Mouse (Mus musculus) liver, embryonic 12.5 days (tissue): ENCODE results near the gene Acss3. TPM values are rescaled to one million over a fixed set of nuclear protein-coding genes. Genes with fewer than 3 reads are reported as not detected.

ENCODE experiments used
- ATAC-seq: fragments of 200-750 bp; cut with Nextera tagmentation; 2 replicates; pipeline ENCODE4 v1.8.0; 2017; ENCODE audit warnings: moderate number of reproducible peaks, mild to moderate bottlenecking, moderate library complexity
- H3K27ac ChIP-seq: fragments of 300-500 bp; sonication (generic); 2 replicates; pipeline ENCODE4 v1.5.1; 2016; ENCODE audit warnings: mild to moderate bottlenecking
- H3K27me3 ChIP-seq: fragments of 300-500 bp; sonication (generic); replicated peaks from 2 replicates; pipeline ENCODE4 v1.6.1; 2016; ENCODE audit warnings: mild to moderate bottlenecking, moderate library complexity
- H3K36me3 ChIP-seq: fragments of 300-500 bp; sonication (generic); 2 replicates; pipeline ENCODE4 v1.6.1; 2016; ENCODE audit warnings: mild to moderate bottlenecking, moderate library complexity
- H3K4me1 ChIP-seq: fragments of 300-500 bp; sonication (generic); 2 replicates; pipeline ENCODE4 v1.6.1; 2016
- H3K4me2 ChIP-seq: fragments of 300-500 bp; sonication (generic); 2 replicates; pipeline ENCODE4 v1.6.1; 2016; ENCODE audit warnings: mild to moderate bottlenecking, moderate library complexity
- H3K4me3 ChIP-seq: fragments of 300-500 bp; sonication (generic); 2 replicates; pipeline ENCODE4 v1.5.1; 2016; ENCODE audit warnings: mild to moderate bottlenecking, moderate library complexity
- H3K9ac ChIP-seq: fragments of 300-500 bp; sonication (generic); 2 replicates; pipeline ENCODE4 v1.6.1; 2016; ENCODE audit warnings: mild to moderate bottlenecking, moderate library complexity
- H3K9me3 ChIP-seq: fragments of 300-500 bp; sonication (generic); replicated peaks from 2 replicates; pipeline ENCODE4 v1.6.1; 2016; ENCODE audit warnings: mild to moderate bottlenecking, moderate library complexity
- WGBS: fragments of 180-500 bp; shearing (Covaris S2); methylation state at CpG from one replicate; pipeline ENCODE4 v1.1.7; 2016; ENCODE audit not compliant: insufficient replicate concordance; 5-methylcytosine and 5-hydroxymethylcytosine counted together
- polyA plus RNA-seq: library from polyadenylated mRNA; unstranded; fragments of >200 nt; fragmentation: Nextera tagmentation; extraction: Ambion mirVana; gene quantifications from 2 replicates; pipeline ENCODE4 v1.2.1, GENCODE M21; 2016

The Acss3 gene
- polyA plus RNA-seq, 1 experiment from 2014 or later = 0.31 TPM

GRCm38 (mm10) chr10:106989478-106989877, 134.0 kb downstream of the Acss3 start:
- no peak overlapping the region for H3K4me2 ChIP-seq
- no peak for ATAC-seq
- no peaks in the 10 kb centered on the region for H3K27me3 ChIP-seq
- no peaks in the 10 kb centered on the region for H3K4me1 ChIP-seq
- H3K36me3 ChIP-seq = no peaks in the 10 kb centered on the region
- H3K9me3 ChIP-seq = no peaks in the 10 kb centered on the region
- H3K27ac ChIP-seq = no peak overlapping the region
- H3K9ac ChIP-seq = no peak overlapping the region
- no peak overlapping the region for H3K4me3 ChIP-seq
- 66% methylated on average over 4 of the region's 4 CpGs for WGBS

GRCm38 (mm10) chr10:106975193-106976141, 148.0 kb downstream of the Acss3 start:
- Histone ChIP-seq H3K4me2 (no peak overlapping the region), H3K36me3 (no peaks in the 10 kb centered on the region), H3K27ac (no peak overlapping the region), H3K27me3 (no peaks in the 10 kb centered on the region), H3K9me3 (no peaks in the 10 kb centered on the region), H3K9ac (no peak overlapping the region), H3K4me1 (no peaks in the 10 kb centered on the region), H3K4me3 (no peak overlapping the region)
- 61% methylated on average over 13 of the region's 13 CpGs for whole genome bisulfite sequencing
- no peak for ATAC-seq

- H3K4me2 ChIP-seq = no peak overlapping the region
- no peaks in the 10 kb centered on the region for H3K9me3 ChIP-seq
- WGBS = 66% methylated on average over 3 of the region's 3 CpGs
- no peaks in the 10 kb centered on the region for H3K27me3 ChIP-seq
- no peak overlapping the region for H3K9ac ChIP-seq
- H3K36me3 ChIP-seq = no peaks in the 10 kb centered on the region
- H3K4me3 ChIP-seq = no peak overlapping the region
- ATAC-seq = no peak
- no peak overlapping the region for H3K27ac ChIP-seq
- H3K4me1 ChIP-seq = no peaks in the 10 kb centered on the region
Observed at GRCm38 (mm10) chr10:106959026-106959425, 164.4 kb downstream of the Acss3 start.

GRCm38 (mm10) chr10:106941380-106941779, 182.1 kb downstream of the Acss3 start:
- Histone ChIP-seq H3K9ac (no peak overlapping the region), H3K36me3 (no peaks in the 10 kb centered on the region), H3K4me1 (no peaks in the 10 kb centered on the region), H3K27me3 (no peaks in the 10 kb centered on the region), H3K4me3 (no peak overlapping the region), H3K4me2 (no peak overlapping the region), H3K9me3 (no peaks in the 10 kb centered on the region), H3K27ac (no peak overlapping the region)
- 61% methylated on average over 5 of the region's 5 CpGs for WGBS
- no peak for ATAC-seq

- no peaks in the 10 kb centered on the region for H3K27me3 ChIP-seq
- no peak overlapping the region for H3K4me2 ChIP-seq
- no peak overlapping the region for H3K4me3 ChIP-seq
- no peaks in the 10 kb centered on the region for H3K4me1 ChIP-seq
- ATAC-seq = no peak
- no peak overlapping the region for H3K9ac ChIP-seq
- no peaks in the 10 kb centered on the region for H3K9me3 ChIP-seq
- H3K36me3 ChIP-seq = no peaks in the 10 kb centered on the region
- 27% methylated on average over 1 of the region's 1 CpGs for WGBS
- no peak overlapping the region for H3K27ac ChIP-seq
Observed at GRCm38 (mm10) chr10:106939441-106939840, 184.0 kb downstream of the Acss3 start.

- no peaks in the 10 kb centered on the region for H3K4me1 ChIP-seq
- H3K27me3 ChIP-seq = no peaks in the 10 kb centered on the region
- no peaks in the 10 kb centered on the region for H3K36me3 ChIP-seq
- no peak overlapping the region for H3K4me3 ChIP-seq
- no peak overlapping the region for H3K9ac ChIP-seq
- no peaks in the 10 kb centered on the region for H3K9me3 ChIP-seq
- WGBS = 66% methylated on average over 3 of the region's 3 CpGs
- no peak for ATAC-seq
- H3K4me2 ChIP-seq = no peak overlapping the region
- no peak overlapping the region for H3K27ac ChIP-seq
Observed at GRCm38 (mm10) chr10:106938851-106939250, 184.6 kb downstream of the Acss3 start.

- Histone ChIP-seq H3K4me2 (no peak overlapping the region), H3K27ac (no peak overlapping the region), H3K9me3 (no peaks in the 10 kb centered on the region), H3K4me1 (no peaks in the 10 kb centered on the region), H3K4me3 (no peak overlapping the region), H3K36me3 (no peaks in the 10 kb centered on the region), H3K27me3 (no peaks in the 10 kb centered on the region), H3K9ac (no peak overlapping the region)
- no peak for ATAC-seq
- 80% methylated on average over 7 of the region's 7 CpGs for WGBS
Observed at GRCm38 (mm10) chr10:106936996-106937395, 186.5 kb downstream of the Acss3 start.

- Histone ChIP-seq H3K9me3 (no peaks in the 10 kb centered on the region), H3K36me3 (no peaks in the 10 kb centered on the region), H3K27ac (no peak overlapping the region), H3K4me3 (0 out of 2 replicates have a peak overlapping the region, but pooled peaks have one; percentile 3), H3K27me3 (no peaks in the 10 kb centered on the region), H3K9ac (no peak overlapping the region), H3K4me2 (peak overlapping the region; percentile 35), H3K4me1 (no peaks in the 10 kb centered on the region)
- ATAC-seq = no peak
- 26% methylated on average over 13 of the region's 13 CpGs for WGBS
Observed at GRCm38 (mm10) chr10:106932571-106933073, 190.8 kb downstream of the Acss3 start.

GRCm38 (mm10) chr10:106928576-106929332, 194.7 kb downstream of the Acss3 start:
- Histone ChIP-seq H3K4me3 (no peak overlapping the region), H3K36me3 (no peaks in the 10 kb centered on the region), H3K27me3 (no peaks in the 10 kb centered on the region), H3K9me3 (no peaks in the 10 kb centered on the region), H3K4me2 (no peak overlapping the region), H3K4me1 (no peaks in the 10 kb centered on the region), H3K9ac (no peak overlapping the region), H3K27ac (no peak overlapping the region)
- no peak for ATAC-seq
- 70% methylated on average over 9 of the region's 9 CpGs for whole genome bisulfite sequencing

- Histone ChIP-seq H3K36me3 (no peaks in the 10 kb centered on the region), H3K4me1 (no peaks in the 10 kb centered on the region), H3K4me3 (no peak overlapping the region), H3K9me3 (no peaks in the 10 kb centered on the region), H3K4me2 (no peak overlapping the region), H3K9ac (no peak overlapping the region), H3K27ac (no peak overlapping the region), H3K27me3 (no peaks in the 10 kb centered on the region)
- no peak for ATAC-seq
- WGBS = 65% methylated on average over 3 of the region's 3 CpGs
Observed at GRCm38 (mm10) chr10:106924798-106925197, 198.7 kb downstream of the Acss3 start.

GRCm38 (mm10) chr10:106924334-106924733, 199.1 kb downstream of the Acss3 start:
- Histone ChIP-seq H3K27me3 (no peaks in the 10 kb centered on the region), H3K9ac (no peak overlapping the region), H3K27ac (no peak overlapping the region), H3K4me3 (no peak overlapping the region), H3K4me2 (no peak overlapping the region), H3K36me3 (no peaks in the 10 kb centered on the region), H3K9me3 (no peaks in the 10 kb centered on the region), H3K4me1 (no peaks in the 10 kb centered on the region)
- ATAC-seq = no peak
- WGBS = 76% methylated on average over 5 of the region's 5 CpGs

GRCm38 (mm10) chr10:106914822-106915221, 208.6 kb downstream of the Acss3 start:
- Histone ChIP-seq H3K9ac (no peak overlapping the region), H3K9me3 (no peaks in the 10 kb centered on the region), H3K4me2 (no peak overlapping the region), H3K4me3 (no peak overlapping the region), H3K27ac (no peak overlapping the region), H3K36me3 (no peaks in the 10 kb centered on the region), H3K4me1 (no peaks in the 10 kb centered on the region), H3K27me3 (no peaks in the 10 kb centered on the region)
- ATAC-seq = no peak
